Mouse (Mus musculus): ENCODE measurements around the gene Dmpk. TPM values are rescaled to one million over a fixed set of nuclear protein-coding genes. Genes with fewer than 3 reads are reported as not detected.

Dmpk gene
- polyA plus RNA-seq, 1 experiment from 2014 or later, result 7.0 TPM

GRCm38 (mm10) chr7:19082171-19082570 lies 1.5 kb upstream of the Dmpk start:
- WGBS, result 92% methylated on average over 4 of the region's 4 CpGs
- Histone ChIP-seq H3K9ac (ENCODE audit: low read length) (0 out of 2 replicates have a peak overlapping the region, but pooled peaks have one; percentile 6), H3K4me2 (no peak overlapping the region), H3K9me3 (ENCODE audit: control insufficient read depth, low read length) (no peaks in the 10 kb centered on the region), H3K4me3 (ENCODE audit: low read depth, low read length) (no peak overlapping the region), H3K27me3 (ENCODE audit: control insufficient read depth, insufficient read depth, low read length) (no peaks in the 10 kb centered on the region), H3K4me1 (ENCODE audit: control insufficient read depth, insufficient read depth, low read length) (peaks cover 15% of the 10 kb centered on the region), H3K27ac (ENCODE audit: low read depth, low read length) (no peak overlapping the region), H3K36me3 (ENCODE audit: control insufficient read depth, insufficient read depth, low read length) (peaks cover 33% of the 10 kb centered on the region)
- DNase-seq (ENCODE audit: low spot score, missing footprints) (no peak), ATAC-seq (ENCODE audit: low FRiP score) (no peak)

DNA sequence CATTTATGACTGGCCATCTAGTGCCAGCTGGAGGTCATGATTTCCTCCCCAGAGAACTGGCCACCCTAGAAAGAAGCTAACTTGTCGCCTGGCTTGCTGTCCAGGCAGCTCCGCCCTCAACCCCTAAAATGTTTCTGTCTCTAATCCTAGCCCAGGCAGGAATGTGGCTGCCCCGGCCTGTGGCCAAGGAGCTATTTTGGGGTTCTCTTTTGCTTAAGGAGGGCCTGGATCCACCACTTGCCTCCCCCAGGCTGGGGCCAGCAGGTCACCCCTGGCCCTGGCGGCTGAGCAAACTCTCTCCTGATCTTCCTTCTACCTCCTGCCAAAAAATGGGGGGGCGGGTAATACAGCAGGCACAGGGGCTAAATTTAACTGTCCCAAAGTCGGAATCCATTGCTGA lies 553 bp upstream of the Dmpk start:
- H3K4me2 ChIP-seq, result no peak overlapping the region
- WGBS, result 56% methylated on average over 6 of the region's 6 CpGs
- H3K4me1 ChIP-seq (ENCODE audit: control insufficient read depth, insufficient read depth, low read length), result peaks cover 9% of the 10 kb centered on the region
- peaks cover 32% of the 10 kb centered on the region for H3K36me3 ChIP-seq (ENCODE audit: control insufficient read depth, insufficient read depth, low read length)
- no peak overlapping the region for H3K27ac ChIP-seq (ENCODE audit: low read depth, low read length)
- H3K27me3 ChIP-seq (ENCODE audit: control insufficient read depth, insufficient read depth, low read length), result no peaks in the 10 kb centered on the region
- H3K9ac ChIP-seq (ENCODE audit: low read length), result no peak overlapping the region
- ATAC-seq (ENCODE audit: low FRiP score), result no peak
- H3K9me3 ChIP-seq (ENCODE audit: control insufficient read depth, low read length), result no peaks in the 10 kb centered on the region
- no peak overlapping the region for H3K4me3 ChIP-seq (ENCODE audit: low read depth, low read length)
- no peak for DNase-seq (ENCODE audit: low spot score, missing footprints)

DNA sequence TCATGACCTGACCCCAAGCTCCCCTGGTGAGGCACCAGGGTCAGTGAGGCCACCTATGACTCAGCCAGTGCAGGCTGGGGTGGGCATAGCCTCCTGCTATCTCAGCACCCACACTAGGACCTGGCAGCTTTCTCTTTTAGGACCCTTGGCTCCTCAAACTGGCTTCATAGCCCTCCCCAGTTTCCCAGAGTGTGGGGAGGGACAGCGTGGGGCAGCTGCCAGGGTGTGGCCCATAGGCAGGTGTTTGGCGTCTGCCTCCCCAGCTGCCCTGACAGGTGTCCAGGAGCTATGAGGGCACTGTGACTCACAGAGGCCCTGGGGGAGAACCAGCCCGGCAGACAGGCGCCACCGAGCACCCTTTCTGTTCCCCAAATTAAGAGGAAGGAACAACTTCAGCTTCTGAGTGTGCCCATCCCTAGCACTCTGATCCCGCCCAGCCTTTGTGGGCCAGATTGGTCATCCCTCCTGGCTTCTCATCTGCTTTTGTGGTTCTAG lies 675 bp downstream of the Dmpk start:
- Histone ChIP-seq H3K9ac (ENCODE audit: low read length) (no peak overlapping the region), H3K27ac (ENCODE audit: low read depth, low read length) (no peak overlapping the region), H3K36me3 (ENCODE audit: control insufficient read depth, insufficient read depth, low read length) (peaks cover 25% of the 10 kb centered on the region), H3K4me3 (ENCODE audit: low read depth, low read length) (no peak overlapping the region), H3K4me1 (ENCODE audit: control insufficient read depth, insufficient read depth, low read length) (peaks cover 9% of the 10 kb centered on the region), H3K9me3 (ENCODE audit: control insufficient read depth, low read length) (no peaks in the 10 kb centered on the region), H3K27me3 (ENCODE audit: control insufficient read depth, insufficient read depth, low read length) (no peaks in the 10 kb centered on the region), H3K4me2 (no peak overlapping the region)
- DNase-seq (ENCODE audit: low spot score, missing footprints) (no peak), ATAC-seq (ENCODE audit: low FRiP score) (no peak)
- 86% methylated on average over 6 of the region's 6 CpGs for WGBS

DNA sequence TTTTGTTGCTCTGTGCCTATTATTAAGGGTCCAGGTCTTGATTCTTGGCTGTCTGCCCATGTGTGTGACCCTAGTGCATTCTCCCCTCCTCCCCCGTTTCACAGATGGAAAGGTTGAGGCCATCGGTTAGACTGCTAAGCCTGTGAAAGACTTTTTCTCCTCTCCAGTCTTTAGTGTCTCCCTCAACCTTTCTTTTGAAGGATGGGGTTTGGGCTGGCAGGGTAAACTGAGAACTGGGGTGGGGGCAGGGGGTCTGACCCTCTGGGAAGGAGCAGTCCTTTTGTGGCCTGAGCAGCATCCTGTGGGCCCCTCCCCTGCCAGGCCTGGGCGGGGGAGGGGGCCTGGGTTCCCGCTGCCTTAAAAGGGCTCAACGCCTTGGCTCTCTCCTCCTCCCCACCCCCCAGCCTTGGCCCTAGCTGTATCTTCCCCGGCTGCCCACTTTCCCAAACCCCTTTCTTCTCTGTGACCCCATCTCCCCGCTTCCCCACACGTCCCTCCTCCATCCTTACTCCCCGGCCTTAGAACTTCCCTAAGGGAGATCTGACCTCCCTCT lies 1.3 kb downstream of the Dmpk start:
- Histone ChIP-seq H3K27ac (ENCODE audit: low read depth, low read length) (no peak overlapping the region), H3K9me3 (ENCODE audit: control insufficient read depth, low read length) (no peaks in the 10 kb centered on the region), H3K27me3 (ENCODE audit: control insufficient read depth, insufficient read depth, low read length) (no peaks in the 10 kb centered on the region), H3K36me3 (ENCODE audit: control insufficient read depth, insufficient read depth, low read length) (peaks cover 22% of the 10 kb centered on the region), H3K4me2 (no peak overlapping the region), H3K4me1 (ENCODE audit: control insufficient read depth, insufficient read depth, low read length) (peaks cover 9% of the 10 kb centered on the region), H3K4me3 (ENCODE audit: low read depth, low read length) (no peak overlapping the region), H3K9ac (ENCODE audit: low read length) (no peak overlapping the region)
- DNase-seq (ENCODE audit: low spot score, missing footprints), result no peak
- 28% methylated on average over 9 of the region's 9 CpGs for WGBS
- ATAC-seq (ENCODE audit: low FRiP score), result no peak

DNA sequence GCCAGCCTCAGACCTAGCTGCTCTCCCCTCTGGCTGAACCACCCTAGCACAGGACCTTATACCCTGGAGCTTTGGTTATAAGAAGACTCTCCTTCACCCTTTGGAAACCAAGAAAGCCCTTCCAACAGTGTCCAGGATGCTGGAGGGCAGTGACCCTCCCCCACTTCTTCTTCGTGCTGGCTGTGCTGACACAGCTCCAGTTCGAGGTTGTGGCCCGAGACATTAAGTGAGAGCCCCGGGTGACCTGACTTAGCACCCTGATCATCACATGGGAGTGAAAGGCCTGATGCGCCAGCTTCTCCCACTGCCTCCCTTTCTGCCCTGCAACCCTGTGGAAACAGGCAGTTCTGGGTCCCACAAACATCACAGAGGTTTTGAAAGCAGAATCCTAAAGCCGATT lies 1.8 kb downstream of the Dmpk start:
- peaks cover under 1% of the 10 kb centered on the region; the same call in 1 of the 2 replicates for H3K27me3 ChIP-seq (ENCODE audit: control insufficient read depth, insufficient read depth, low read length)
- no peak overlapping the region for H3K27ac ChIP-seq (ENCODE audit: low read depth, low read length)
- no peak overlapping the region for H3K4me3 ChIP-seq (ENCODE audit: low read depth, low read length)
- DNase-seq (ENCODE audit: low spot score, missing footprints) (peak; percentile 88), ATAC-seq (ENCODE audit: low FRiP score) (no peak)
- H3K4me2 ChIP-seq, result no peak overlapping the region
- H3K9ac ChIP-seq (ENCODE audit: low read length), result no peak overlapping the region
- 10% methylated on average over 6 of the region's 6 CpGs for WGBS
- H3K4me1 ChIP-seq (ENCODE audit: control insufficient read depth, insufficient read depth, low read length), result peaks cover 9% of the 10 kb centered on the region
- no peaks in the 10 kb centered on the region for H3K9me3 ChIP-seq (ENCODE audit: control insufficient read depth, low read length)
- H3K36me3 ChIP-seq (ENCODE audit: control insufficient read depth, insufficient read depth, low read length), result peaks cover 18% of the 10 kb centered on the region

GRCm38 (mm10) chr7:19086042-19086441 lies 2.4 kb downstream of the Dmpk start:
- Histone ChIP-seq H3K36me3 (ENCODE audit: control insufficient read depth, insufficient read depth, low read length) (peaks cover 14% of the 10 kb centered on the region), H3K4me2 (no peak overlapping the region)

DNA sequence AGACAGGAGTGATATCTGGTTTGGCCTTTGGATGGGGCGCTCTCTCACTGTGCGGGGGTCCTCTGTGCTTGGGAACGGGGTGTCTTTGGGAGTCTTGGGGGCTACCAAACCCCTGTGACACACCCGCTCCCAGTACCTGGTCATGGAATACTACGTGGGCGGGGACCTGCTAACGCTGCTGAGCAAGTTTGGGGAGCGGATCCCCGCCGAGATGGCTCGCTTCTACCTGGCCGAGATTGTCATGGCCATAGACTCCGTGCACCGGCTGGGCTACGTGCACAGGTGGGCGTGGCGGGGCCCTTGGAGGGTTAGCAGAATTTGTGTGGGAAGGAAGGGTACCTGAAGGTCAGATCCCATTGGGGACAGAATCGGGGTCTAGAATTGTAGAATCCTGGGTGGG lies 3.1 kb downstream of the Dmpk start:
- WGBS, result 49% methylated on average over 18 of the region's 18 CpGs
- Histone ChIP-seq H3K36me3 (ENCODE audit: control insufficient read depth, insufficient read depth, low read length) (peaks cover 11% of the 10 kb centered on the region), H3K4me2 (no peak overlapping the region), H3K4me3 (ENCODE audit: low read depth, low read length) (no peak overlapping the region), H3K27ac (ENCODE audit: low read depth, low read length) (no peak overlapping the region), H3K4me1 (ENCODE audit: control insufficient read depth, insufficient read depth, low read length) (peaks cover 13% of the 10 kb centered on the region), H3K9ac (ENCODE audit: low read length) (no peak overlapping the region), H3K9me3 (ENCODE audit: control insufficient read depth, low read length) (no peaks in the 10 kb centered on the region), H3K27me3 (ENCODE audit: control insufficient read depth, insufficient read depth, low read length) (peaks cover 12% of the 10 kb centered on the region; the same call in 1 of the 2 replicates)
- DNase-seq (ENCODE audit: low spot score, missing footprints) (no peak), ATAC-seq (ENCODE audit: low FRiP score) (no peak)

More at GRCm38 (mm10) chr7:19086042-19086441, 2.4 kb downstream of the Dmpk start:
- H3K4me3 ChIP-seq (ENCODE audit: low read depth, low read length), result no peak overlapping the region
- peaks cover 9% of the 10 kb centered on the region for H3K4me1 ChIP-seq (ENCODE audit: control insufficient read depth, insufficient read depth, low read length)
- H3K27me3 ChIP-seq (ENCODE audit: control insufficient read depth, insufficient read depth, low read length), result peaks cover 5% of the 10 kb centered on the region; the same call in 1 of the 2 replicates
- no peaks in the 10 kb centered on the region for H3K9me3 ChIP-seq (ENCODE audit: control insufficient read depth, low read length)
- DNase-seq (ENCODE audit: low spot score, missing footprints) (peak; percentile 89), ATAC-seq (ENCODE audit: low FRiP score) (peak; percentile 15; the same call in 1 of the 2 replicates)
- WGBS, result 9% methylated on average over 14 of the region's 14 CpGs
- no peak overlapping the region for H3K9ac ChIP-seq (ENCODE audit: low read length)
- H3K27ac ChIP-seq (ENCODE audit: low read depth, low read length), result no peak overlapping the region

DNA sequence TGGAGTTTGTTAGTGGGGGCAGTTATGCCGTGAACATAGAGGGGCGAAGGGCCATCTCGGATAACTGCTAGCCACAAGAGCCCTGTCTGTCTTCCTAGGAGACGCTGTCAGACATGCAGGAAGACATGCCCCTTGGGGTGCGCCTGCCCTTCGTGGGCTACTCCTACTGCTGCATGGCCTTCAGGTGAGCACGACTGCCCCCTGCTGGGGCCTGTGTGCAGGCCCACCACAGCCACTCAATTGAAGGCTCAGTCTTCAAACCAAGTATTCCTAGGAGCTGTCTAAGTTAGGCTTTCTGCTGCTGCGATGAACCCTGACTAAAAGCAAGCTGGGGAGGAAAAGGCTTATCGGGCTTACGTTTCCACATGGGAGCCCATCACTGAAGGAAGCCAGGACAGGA lies 5.2 kb downstream of the Dmpk start:
- DNase-seq (ENCODE audit: low spot score, missing footprints), result peak; percentile 95
- WGBS, result 34% methylated on average over 10 of the region's 10 CpGs
- H3K9me3 ChIP-seq (ENCODE audit: control insufficient read depth, low read length), result no peaks in the 10 kb centered on the region
- H3K4me2 ChIP-seq, result no peak overlapping the region
- H3K36me3 ChIP-seq (ENCODE audit: control insufficient read depth, insufficient read depth, low read length), result peaks cover 7% of the 10 kb centered on the region; the same call in 1 of the 2 replicates
- no peak overlapping the region for H3K9ac ChIP-seq (ENCODE audit: low read length)
- peaks cover 14% of the 10 kb centered on the region; the same call in 1 of the 2 replicates for H3K27me3 ChIP-seq (ENCODE audit: control insufficient read depth, insufficient read depth, low read length)
- H3K4me1 ChIP-seq (ENCODE audit: control insufficient read depth, insufficient read depth, low read length), result peaks cover 30% of the 10 kb centered on the region
- no peak overlapping the region for H3K27ac ChIP-seq (ENCODE audit: low read depth, low read length)
- no peak for ATAC-seq (ENCODE audit: low FRiP score)
- no peak overlapping the region for H3K4me3 ChIP-seq (ENCODE audit: low read depth, low read length)

DNA sequence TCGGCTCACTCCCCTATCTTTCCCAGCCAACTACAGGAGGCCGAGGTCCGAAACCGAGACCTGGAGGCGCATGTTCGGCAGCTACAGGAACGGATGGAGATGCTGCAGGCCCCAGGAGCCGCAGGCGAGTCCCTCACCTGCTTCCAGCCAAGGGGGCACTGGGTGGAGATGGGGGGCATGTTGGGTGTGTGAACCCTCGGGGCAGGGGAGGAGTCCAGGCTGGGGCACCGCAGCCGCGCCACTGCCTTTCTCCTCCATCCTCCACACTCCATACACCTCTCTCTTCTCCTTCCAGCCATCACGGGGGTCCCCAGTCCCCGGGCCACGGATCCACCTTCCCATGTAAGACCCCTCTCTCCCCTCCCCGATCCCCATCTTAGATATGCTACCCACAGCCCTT lies 8.3 kb downstream of the Dmpk start:
- WGBS, result 25% methylated on average over 17 of the region's 17 CpGs
- Histone ChIP-seq H3K4me1 (ENCODE audit: control insufficient read depth, insufficient read depth, low read length) (peaks cover 35% of the 10 kb centered on the region), H3K4me2 (peak overlapping the region; percentile 95), H3K36me3 (ENCODE audit: control insufficient read depth, insufficient read depth, low read length) (peaks cover 7% of the 10 kb centered on the region; the same call in 1 of the 2 replicates), H3K27me3 (ENCODE audit: control insufficient read depth, insufficient read depth, low read length) (peaks cover 14% of the 10 kb centered on the region; the same call in 1 of the 2 replicates), H3K27ac (ENCODE audit: low read depth, low read length) (no peak overlapping the region), H3K4me3 (ENCODE audit: low read depth, low read length) (no peak overlapping the region; the same call in 1 of the 2 replicates), H3K9ac (ENCODE audit: low read length) (peak overlapping the region; percentile 45; the same call in 1 of the 2 replicates), H3K9me3 (ENCODE audit: control insufficient read depth, low read length) (no peaks in the 10 kb centered on the region)
- DNase-seq (ENCODE audit: low spot score, missing footprints) (peak; percentile 89), ATAC-seq (ENCODE audit: low FRiP score) (no peak)

All from midbrain, embryonic 11.5 days (tissue).